Mouse (Mus musculus) liver, adult 2 months (tissue): ENCODE measurements at regions not wholly inside any gene's neighbourhood (a gene's known extent, or its start where the extent isn't known, plus 50 kb on each side); places are given as distances from the start of the nearest gene placed in this dataset.

Source experiments
- CTCF ChIP-seq: fragments of 200-500 bp; IDR thresholded peaks from 2 replicates; pipeline ENCODE4 v1.5.1; 2011; ENCODE audit warnings: low read depth, low read length, control low read depth
- POLR2A ChIP-seq: fragments of 200-500 bp; IDR thresholded peaks from 2 replicates; pipeline ENCODE4 v1.6.1; 2011; ENCODE audit warnings: low read length, control low read depth; ENCODE audit not compliant: insufficient read depth; ENCODE audit errors: extremely low read depth

GRCm38 (mm10) chr4:21173789-21174188, 512.0 kb downstream of the Prdm13 start:
- TF ChIP-seq CTCF = no peak
- TF ChIP-seq POLR2A = no peak
